Mouse (Mus musculus): ENCODE measurements around the gene Dcaf10. TPM values are rescaled to one million over a fixed set of nuclear protein-coding genes. Genes with fewer than 3 reads are reported as not detected.
"Not testable (repeated sequence)": the region's sequence is repeated elsewhere in the genome, so short reads cannot be mapped to it uniquely, and the experiment has no call there.

Dcaf10 gene
- polyA plus RNA-seq, 1 experiment from 2014 or later: 7.8 TPM

GRCm38 (mm10) chr4:45342286-45343155 is 620 bp downstream of the Dcaf10 start, which contains the start of gene Exosc3:
Gene Exosc3, minus strand, starts transcription at chr4:45342732.
- ATAC-seq (ENCODE audit: extremely low read depth, insufficient number of reproducible peaks, low FRiP score, low TSS enrichment): peak; percentile 80
- peaks cover 23% of the 10 kb centered on the region for H3K4me1 ChIP-seq
- WGBS: under 1% methylated on average over 76 of the region's 76 CpGs
- peak within 1 kb of the TSS; percentile 88 for H3K4me3 ChIP-seq
- H3K4me2 ChIP-seq: peak within 1 kb of the TSS; percentile 92
- peak within 1 kb of the TSS; percentile 97 for H3K9ac ChIP-seq
- peaks cover 26% of the 10 kb centered on the region for H3K36me3 ChIP-seq
- no peaks in the 10 kb centered on the region for H3K9me3 ChIP-seq
- peak within 1 kb of the TSS; percentile 99 for H3K27ac ChIP-seq (replicated peaks)
- no peaks in the 10 kb centered on the region for H3K27me3 ChIP-seq (replicated peaks)

- Histone ChIP-seq H3K27me3 (replicated peaks) (no peaks in the 10 kb centered on the region), H3K4me1 (no peaks in the 10 kb centered on the region), H3K9me3 (no peaks in the 10 kb centered on the region), H3K4me3 (no peak overlapping the region), H3K9ac (no peak overlapping the region), H3K36me3 (peaks cover 61% of the 10 kb centered on the region), H3K4me2 (no peak overlapping the region), H3K27ac (replicated peaks) (no peak overlapping the region)
- ATAC-seq (ENCODE audit: extremely low read depth, insufficient number of reproducible peaks, low FRiP score, low TSS enrichment): no peak
- 85% methylated on average over 3 of the region's 3 CpGs for WGBS
Measured at GRCm38 (mm10) chr4:45356653-45357052, 14.8 kb downstream of the Dcaf10 start.

- Histone ChIP-seq H3K27ac (replicated peaks) (no peak overlapping the region), H3K36me3 (peaks cover 80% of the 10 kb centered on the region), H3K4me1 (no peaks in the 10 kb centered on the region), H3K4me2 (no peak overlapping the region), H3K4me3 (no peak overlapping the region), H3K27me3 (replicated peaks) (no peaks in the 10 kb centered on the region), H3K9ac (no peak overlapping the region), H3K9me3 (no peaks in the 10 kb centered on the region)
- no peak for ATAC-seq (ENCODE audit: extremely low read depth, insufficient number of reproducible peaks, low FRiP score, low TSS enrichment)
- WGBS: 80% methylated on average over 3 of the region's 3 CpGs
Measured at GRCm38 (mm10) chr4:45371261-45371660, 29.4 kb downstream of the Dcaf10 start.

GRCm38 (mm10) chr4:45374879-45375278 is 33.0 kb downstream of the Dcaf10 start:
- no peak overlapping the region for H3K9ac ChIP-seq
- no peak for ATAC-seq (ENCODE audit: extremely low read depth, insufficient number of reproducible peaks, low FRiP score, low TSS enrichment)
- H3K4me1 ChIP-seq: no peaks in the 10 kb centered on the region
- no peak overlapping the region for H3K4me2 ChIP-seq
- H3K4me3 ChIP-seq: no peak overlapping the region
- no peaks in the 10 kb centered on the region for H3K9me3 ChIP-seq
- 74% methylated on average over 5 of the region's 5 CpGs for WGBS
- no peaks in the 10 kb centered on the region for H3K27me3 ChIP-seq (replicated peaks)
- peaks cover 84% of the 10 kb centered on the region for H3K36me3 ChIP-seq
- H3K27ac ChIP-seq (replicated peaks): no peak overlapping the region

GRCm38 (mm10) chr4:45376573-45376972 is 34.7 kb downstream of the Dcaf10 start:
- H3K4me2 ChIP-seq: no peak overlapping the region
- no peaks in the 10 kb centered on the region for H3K4me1 ChIP-seq
- no peak overlapping the region for H3K4me3 ChIP-seq
- no peak overlapping the region for H3K9ac ChIP-seq
- H3K27ac ChIP-seq (replicated peaks): no peak overlapping the region
- H3K27me3 ChIP-seq (replicated peaks): no peaks in the 10 kb centered on the region
- 80% methylated on average over 4 of the region's 4 CpGs for WGBS
- H3K9me3 ChIP-seq: no peaks in the 10 kb centered on the region
- H3K36me3 ChIP-seq: peaks cover 68% of the 10 kb centered on the region
- ATAC-seq (ENCODE audit: extremely low read depth, insufficient number of reproducible peaks, low FRiP score, low TSS enrichment): no peak

- not testable (repeated sequence) for H3K4me1 ChIP-seq; H3K9ac ChIP-seq; H3K4me3 ChIP-seq; H3K27me3 ChIP-seq (replicated peaks); H3K9me3 ChIP-seq; H3K4me2 ChIP-seq; H3K27ac ChIP-seq (replicated peaks); ATAC-seq (ENCODE audit: extremely low read depth, insufficient number of reproducible peaks, low FRiP score, low TSS enrichment)
- H3K36me3 ChIP-seq: peaks cover 25% of the 10 kb centered on the region
- WGBS: 87% methylated on average over 10 of the region's 10 CpGs
Measured at GRCm38 (mm10) chr4:45380903-45381580, 39.1 kb downstream of the Dcaf10 start.

GRCm38 (mm10) chr4:45382133-45382532 is 40.2 kb downstream of the Dcaf10 start:
- not testable (repeated sequence) for H3K4me1 ChIP-seq; H3K27ac ChIP-seq (replicated peaks); H3K9ac ChIP-seq; H3K9me3 ChIP-seq; ATAC-seq (ENCODE audit: extremely low read depth, insufficient number of reproducible peaks, low FRiP score, low TSS enrichment); H3K4me3 ChIP-seq; H3K27me3 ChIP-seq (replicated peaks); H3K4me2 ChIP-seq
- WGBS: 49% methylated on average over 2 of the region's 2 CpGs
- H3K36me3 ChIP-seq: peaks cover 15% of the 10 kb centered on the region

- H3K4me2 ChIP-seq; H3K9ac ChIP-seq; ATAC-seq (ENCODE audit: extremely low read depth, insufficient number of reproducible peaks, low FRiP score, low TSS enrichment); H3K27me3 ChIP-seq (replicated peaks); H3K4me3 ChIP-seq; H3K9me3 ChIP-seq; H3K27ac ChIP-seq (replicated peaks); H3K36me3 ChIP-seq; H3K4me1 ChIP-seq: not testable (repeated sequence)
- WGBS: 91% methylated on average over 5 of the region's 5 CpGs
Measured at GRCm38 (mm10) chr4:45387296-45387695, 45.4 kb downstream of the Dcaf10 start.

GRCm38 (mm10) chr4:45392099-45392498 is 50.2 kb downstream of the Dcaf10 start:
- WGBS: 70% methylated on average over 4 of the region's 4 CpGs
- no peak for ATAC-seq (ENCODE audit: extremely low read depth, insufficient number of reproducible peaks, low FRiP score, low TSS enrichment)

GRCm38 (mm10) chr4:45392572-45392971 is 50.7 kb downstream of the Dcaf10 start:
- Histone ChIP-seq H3K4me2 (no peak overlapping the region), H3K36me3 (peaks cover 21% of the 10 kb centered on the region), H3K4me1 (peaks cover 5% of the 10 kb centered on the region; the same call in 1 of the 2 replicates), H3K9ac (no peak overlapping the region), H3K9me3 (no peaks in the 10 kb centered on the region), H3K4me3 (no peak overlapping the region), H3K27me3 (replicated peaks) (no peaks in the 10 kb centered on the region), H3K27ac (replicated peaks) (no peak overlapping the region)
- WGBS: 53% methylated on average over 11 of the region's 11 CpGs
- no peak for ATAC-seq (ENCODE audit: extremely low read depth, insufficient number of reproducible peaks, low FRiP score, low TSS enrichment)

More at GRCm38 (mm10) chr4:45392099-45392498, 50.2 kb downstream of the Dcaf10 start:
- no peak overlapping the region for H3K4me2 ChIP-seq
- H3K27ac ChIP-seq (replicated peaks): no peak overlapping the region
- no peak overlapping the region for H3K4me3 ChIP-seq
- H3K27me3 ChIP-seq (replicated peaks): no peaks in the 10 kb centered on the region
- H3K9me3 ChIP-seq: no peaks in the 10 kb centered on the region
- H3K36me3 ChIP-seq: peaks cover 16% of the 10 kb centered on the region
- peaks cover 5% of the 10 kb centered on the region; the same call in 1 of the 2 replicates for H3K4me1 ChIP-seq
- H3K9ac ChIP-seq: no peak overlapping the region

- no peak for ATAC-seq (ENCODE audit: extremely low read depth, insufficient number of reproducible peaks, low FRiP score, low TSS enrichment)
- 76% methylated on average over 8 of the region's 8 CpGs for WGBS
- no peak overlapping the region for H3K27ac ChIP-seq (replicated peaks)
- H3K27me3 ChIP-seq (replicated peaks): no peaks in the 10 kb centered on the region
- H3K4me1 ChIP-seq: peaks cover 5% of the 10 kb centered on the region; the same call in 1 of the 2 replicates
- no peaks in the 10 kb centered on the region for H3K9me3 ChIP-seq
- no peak overlapping the region for H3K9ac ChIP-seq
- H3K36me3 ChIP-seq: peaks cover 25% of the 10 kb centered on the region
- no peak overlapping the region for H3K4me2 ChIP-seq
- H3K4me3 ChIP-seq: no peak overlapping the region
Measured at GRCm38 (mm10) chr4:45392994-45393393, 51.1 kb downstream of the Dcaf10 start.
